Mouse (Mus musculus) left cerebral cortex, postnatal 14 days (tissue): ENCODE results near the gene Adam12. TPM values are rescaled to one million over a fixed set of nuclear protein-coding genes. Genes with fewer than 3 reads are reported as not detected.
A peak's percentile ranks its signal among the peaks of the same experiment; 100 is the strongest.

ENCODE experiments used
- DNase-seq, 2 experiments: peaks; one replicate each; pipeline ENCODE4 v3.0.0; 2021 to 2022; ENCODE audit warnings: low spot score in 2 of 2, mixed read lengths in 1 of 2
- intact Hi-C: fragments of 180-260 bp; cut with DNase I; formaldehyde crosslinking; loops from one replicate; pipeline ENCODE4 v1.15.1; 2025
- total RNA-seq, 2 experiments: library from RNA; stranded (reverse); gene quantifications; 2 replicates each; pipeline ENCODE4 v1.2.3; 2021

Gene Adam12
- total RNA-seq, 2 experiments from 2014 or later = 6.5 to 8.0 TPM

- DNase-seq = no peak
- intact Hi-C loops = no loop called here
These were observed 138.1 kb downstream of the Adam12 start for GRCm38 (mm10) chr7:134093871-134094270.

DNA sequence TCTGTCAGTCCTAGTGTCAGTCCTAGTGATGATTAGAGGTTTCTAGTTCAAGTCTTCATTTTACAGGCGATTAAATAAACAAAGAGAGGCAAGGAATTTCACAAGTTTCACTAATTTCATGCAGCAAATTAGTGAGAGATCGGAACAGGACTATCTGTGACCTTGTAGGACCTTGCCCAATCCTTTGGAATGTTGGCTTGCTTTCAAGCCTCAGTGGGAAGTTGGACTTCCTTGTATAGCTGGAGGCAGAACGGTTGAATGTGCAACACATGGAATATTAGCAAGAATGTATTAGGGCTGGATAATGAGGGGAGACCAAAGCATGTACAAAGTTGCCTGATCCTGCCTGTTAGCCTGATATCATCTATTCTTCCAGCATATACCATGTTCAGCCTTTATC is 141.2 kb downstream of the Adam12 start:
- intact Hi-C loops = no loop called here
- no peak for DNase-seq

GRCm38 (mm10) chr7:134090256-134090655 is 141.7 kb downstream of the Adam12 start:
- intact Hi-C loops = no loop called here
- DNase-seq = no peak

- no peak for DNase-seq
- intact Hi-C loops = no loop called here
These were observed 143.2 kb downstream of the Adam12 start for GRCm38 (mm10) chr7:134088548-134089347.

- no peak for DNase-seq
- intact Hi-C loops = no loop called here
These were observed 146.6 kb downstream of the Adam12 start for GRCm38 (mm10) chr7:134085396-134085795.

GRCm38 (mm10) chr7:134084926-134085325 is 147.0 kb downstream of the Adam12 start:
- intact Hi-C loops = no loop called here
- no peak for DNase-seq

- no peak for DNase-seq
- intact Hi-C loops = no loop called here
These were observed 150.5 kb downstream of the Adam12 start for GRCm38 (mm10) chr7:134081307-134082072.

GRCm38 (mm10) chr7:134079980-134080725 is 151.8 kb downstream of the Adam12 start:
- intact Hi-C loops = no loop called here
- DNase-seq = no peak

DNA sequence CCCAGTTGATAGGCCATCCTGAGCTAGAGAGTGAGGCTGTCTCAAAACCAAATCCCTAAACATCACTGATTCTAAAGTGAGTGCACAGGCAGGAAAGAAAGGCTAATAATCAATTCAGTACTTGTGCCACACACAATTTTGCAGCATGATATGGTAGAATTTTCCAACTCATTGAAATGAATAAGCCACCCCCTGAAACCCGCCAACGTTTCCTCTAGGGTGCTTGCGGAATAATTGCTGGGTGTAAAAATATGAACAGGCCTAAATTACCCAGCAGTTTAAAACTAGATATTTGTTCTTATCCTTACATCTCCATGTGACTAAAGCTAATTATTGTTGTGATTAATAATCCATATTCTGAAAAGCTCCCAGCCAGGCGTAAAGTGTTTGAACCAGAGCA is 154.3 kb downstream of the Adam12 start:
- DNase-seq = peak in 1 of 2 experiments; percentile 16
- intact Hi-C loops = no loop called here

- no peak for DNase-seq
- intact Hi-C loops = no loop called here
These were observed 158.9 kb downstream of the Adam12 start for GRCm38 (mm10) chr7:134073011-134073410.

DNA sequence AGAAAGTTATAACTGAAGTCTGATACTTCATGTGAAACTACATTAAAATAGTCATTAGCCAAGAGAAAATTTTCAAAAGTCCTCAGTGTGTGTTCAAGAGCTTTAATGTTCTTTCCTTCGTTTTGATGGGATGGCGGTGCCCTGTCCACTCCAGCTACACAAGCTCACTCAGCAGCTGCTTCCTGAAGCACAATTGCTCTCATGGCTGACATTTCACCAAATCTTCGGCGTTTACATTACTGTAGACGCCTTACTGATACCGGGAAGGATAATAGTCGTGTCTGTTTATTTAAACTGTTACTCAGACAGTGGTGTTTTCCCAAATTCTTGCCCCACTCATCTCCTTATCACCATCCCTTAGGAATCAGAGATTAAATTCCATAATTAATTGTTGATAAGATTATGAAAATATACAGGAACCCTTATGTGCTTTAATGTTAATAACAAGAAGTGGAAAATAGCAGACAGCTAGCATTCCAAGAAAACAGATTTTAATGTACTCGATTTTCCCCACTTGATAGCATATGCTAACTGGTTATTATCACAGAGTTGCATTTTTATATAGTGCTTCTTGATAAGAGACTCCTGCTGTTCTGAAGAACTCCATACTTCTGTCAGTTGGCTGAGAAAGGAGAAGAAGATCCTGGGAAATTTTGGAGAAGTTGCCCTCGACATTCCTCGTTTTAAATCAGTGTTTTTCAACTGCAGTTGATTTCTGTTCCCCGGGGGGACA is 160.6 kb downstream of the Adam12 start:
- intact Hi-C loops = no loop called here
- no peak for DNase-seq

DNA sequence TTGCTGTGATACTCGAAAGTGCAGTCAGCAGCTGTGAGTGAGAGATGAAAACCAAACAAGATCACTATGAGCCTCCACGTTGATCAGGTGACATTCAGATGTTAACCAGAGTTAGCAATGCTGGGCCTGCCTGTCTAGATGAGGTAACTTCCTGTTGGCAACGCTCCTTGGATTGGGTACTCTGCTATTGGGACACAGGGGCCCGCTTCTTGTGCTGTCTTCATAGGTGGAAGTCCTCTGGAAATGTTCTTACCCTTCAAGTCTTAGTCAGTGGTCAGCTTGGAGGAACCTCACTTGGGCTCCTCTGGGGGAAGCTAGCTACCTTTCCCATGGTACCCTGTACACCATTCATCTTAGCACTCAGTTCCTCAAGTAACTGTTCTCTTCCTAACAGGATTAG is 169.3 kb downstream of the Adam12 start:
- intact Hi-C loops = no loop called here
- no peak for DNase-seq

- no peak for DNase-seq
- intact Hi-C loops = no loop called here
These were observed 179.5 kb downstream of the Adam12 start for GRCm38 (mm10) chr7:134052486-134052885.

GRCm38 (mm10) chr7:134050371-134050770 is 181.6 kb downstream of the Adam12 start:
- no peak for DNase-seq
- intact Hi-C loops = no loop called here

DNA sequence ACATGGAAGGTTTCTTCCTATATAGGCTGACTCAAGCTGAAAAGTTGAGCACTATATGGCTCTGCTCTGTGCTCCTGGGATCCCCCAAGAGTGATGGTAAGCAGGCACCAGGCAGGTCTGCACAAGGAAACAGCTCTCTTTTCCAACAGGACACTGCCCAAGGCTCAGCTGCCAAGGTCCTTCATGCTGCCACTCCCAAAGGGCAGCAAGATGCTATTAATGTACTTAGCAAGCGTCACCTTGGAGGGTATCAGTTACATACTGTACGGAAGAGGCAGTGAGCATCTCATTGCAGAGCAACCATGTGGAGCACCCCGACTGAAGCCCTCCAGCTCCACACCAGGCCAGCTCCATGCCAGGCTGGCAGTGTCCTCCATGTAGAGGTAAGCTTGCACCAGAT is 185.6 kb downstream of the Adam12 start:
- DNase-seq = no peak
- intact Hi-C loops = no loop called here

GRCm38 (mm10) chr7:134043576-134043975 is 188.4 kb downstream of the Adam12 start:
- DNase-seq = no peak
- intact Hi-C loops = no loop called here

GRCm38 (mm10) chr7:134042614-134043013 is 189.3 kb downstream of the Adam12 start:
- intact Hi-C loops = no loop called here

DNA sequence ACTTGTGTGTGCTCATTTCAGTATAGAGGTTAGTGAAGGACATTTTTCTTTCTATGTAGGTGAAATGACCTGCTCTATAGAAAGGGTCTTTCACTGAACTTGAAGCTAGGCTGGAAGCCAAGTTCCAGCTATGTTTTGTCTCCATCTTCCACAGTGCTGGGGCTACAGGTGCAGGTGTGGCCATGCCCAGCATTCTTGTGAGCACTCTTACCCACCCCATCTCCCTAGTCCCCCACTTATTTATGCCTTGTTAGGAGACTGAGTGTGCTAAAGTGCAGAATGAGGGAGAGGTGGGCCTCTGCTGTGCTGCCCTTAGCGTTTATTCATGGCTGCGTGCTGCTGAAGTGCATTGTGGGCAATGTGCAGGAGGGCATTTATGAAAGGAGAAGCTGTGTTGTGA is 198.0 kb downstream of the Adam12 start:
- intact Hi-C loops = no loop called here

More at GRCm38 (mm10) chr7:134042614-134043013, 189.3 kb downstream of the Adam12 start:
- no peak for DNase-seq

GRCm38 (mm10) chr7:134032959-134033366 is 199.0 kb downstream of the Adam12 start:
- intact Hi-C loops = no loop called here
- DNase-seq = peak; percentile 23 to 24

More for the DNA sequence above, 198.0 kb downstream of the Adam12 start:
- DNase-seq = no peak
